Mouse (Mus musculus): Measurements from ENCODE around the gene D030056L22Rik. TPM values are rescaled to one million over a fixed set of nuclear protein-coding genes. Genes with fewer than 3 reads are reported as not detected.
"Not testable (repeated sequence)": the region's sequence is repeated elsewhere in the genome, so short reads cannot be mapped to it uniquely, and the experiment has no call there.

Gene D030056L22Rik
- polyA plus RNA-seq, 1 experiment = 6.2 TPM

DNA sequence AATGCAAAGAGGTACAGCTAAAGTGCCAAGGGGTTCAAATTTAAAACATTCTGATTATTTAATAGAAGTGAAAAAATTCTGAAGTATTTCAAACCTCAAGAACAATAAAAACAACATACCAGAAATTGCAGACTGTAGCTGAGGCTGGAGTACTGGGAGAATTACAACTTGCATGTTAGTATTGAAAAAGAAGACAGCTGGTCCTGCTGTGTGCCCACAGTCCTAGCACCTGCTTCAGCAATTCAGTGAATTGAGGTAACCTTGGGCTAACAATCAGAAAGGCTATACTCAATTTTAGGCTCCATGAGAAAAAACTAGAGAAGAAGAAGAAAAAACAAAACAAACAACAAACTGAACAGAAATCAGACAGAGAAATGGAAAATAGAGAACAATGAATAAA lies 4.9 kb upstream of the D030056L22Rik start:
- H3K36me3 ChIP-seq (ENCODE audit: control insufficient read depth, insufficient read depth, low read length) = no peaks in the 10 kb centered on the region
- TF ChIP-seq CTCF (conservative IDR thresholded peaks at IDR 0.05; ENCODE audit: insufficient read depth, insufficient read length, low read depth, low read length) (no peak), POLR2A (IDR thresholded peaks at IDR 0.05; ENCODE audit: low read depth, low read length) (no peak)
- H3K4me1 ChIP-seq (ENCODE audit: control insufficient read depth, insufficient read depth, low read length) = 0 out of 2 replicates have a peak, but pooled peaks cover 2% of the 10 kb centered on the region
- DNase-seq = no peak
- no peaks in the 10 kb centered on the region for H3K27me3 ChIP-seq (replicated peaks; ENCODE audit: control insufficient read depth, insufficient read depth, low read length)
- H3K27ac ChIP-seq (ENCODE audit: insufficient read depth, low read depth, low read length) = no peak overlapping the region
- H3K4me3 ChIP-seq (ENCODE audit: insufficient read depth, low read depth, low read length) = no peak overlapping the region

DNA sequence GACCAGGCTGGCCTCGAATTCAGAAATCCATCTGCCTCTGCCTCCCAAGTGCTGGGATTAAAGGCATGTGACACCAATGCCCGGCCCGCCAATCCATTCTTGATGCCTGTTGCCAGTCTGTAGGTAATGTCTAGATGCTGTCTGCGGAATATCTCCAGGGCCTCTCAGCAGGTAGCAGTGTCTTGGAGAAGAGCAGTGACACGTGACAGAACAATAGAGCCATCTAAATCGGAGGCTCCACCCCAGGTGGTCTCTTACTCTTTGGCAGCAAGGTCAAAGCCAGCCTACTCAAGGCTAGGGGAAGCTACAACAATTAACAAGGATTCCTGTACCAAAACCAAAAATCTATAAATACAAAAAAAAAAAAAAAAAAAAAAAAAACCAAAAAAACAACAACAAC lies 2.1 kb upstream of the D030056L22Rik start:
- Histone ChIP-seq H3K4me3 (ENCODE audit: insufficient read depth, low read depth, low read length) (no peak overlapping the region), H3K4me1 (ENCODE audit: control insufficient read depth, insufficient read depth, low read length) (peaks cover 12% of the 10 kb centered on the region), H3K36me3 (ENCODE audit: control insufficient read depth, insufficient read depth, low read length) (no peaks in the 10 kb centered on the region), H3K27ac (ENCODE audit: insufficient read depth, low read depth, low read length) (no peak overlapping the region), H3K27me3 (replicated peaks; ENCODE audit: control insufficient read depth, insufficient read depth, low read length) (no peaks in the 10 kb centered on the region)
- TF ChIP-seq CTCF (conservative IDR thresholded peaks at IDR 0.05; ENCODE audit: insufficient read depth, insufficient read length, low read depth, low read length) (no peak), POLR2A (IDR thresholded peaks at IDR 0.05; ENCODE audit: low read depth, low read length) (no peak)
- DNase-seq = no peak
- WGBS = 88% methylated on average over 6 of the region's 6 CpGs

- no peaks in the 10 kb centered on the region for H3K36me3 ChIP-seq (ENCODE audit: control insufficient read depth, insufficient read depth, low read length)
- 89% methylated on average over 9 of the region's 9 CpGs for WGBS
- H3K27ac ChIP-seq (ENCODE audit: insufficient read depth, low read depth, low read length) = no peak overlapping the region
- TF ChIP-seq POLR2A (IDR thresholded peaks at IDR 0.05; ENCODE audit: low read depth, low read length) = no peak
- no peak for TF ChIP-seq CTCF (conservative IDR thresholded peaks at IDR 0.05; ENCODE audit: insufficient read depth, insufficient read length, low read depth, low read length)
- H3K27me3 ChIP-seq (replicated peaks; ENCODE audit: control insufficient read depth, insufficient read depth, low read length) = no peaks in the 10 kb centered on the region
- peaks cover 12% of the 10 kb centered on the region for H3K4me1 ChIP-seq (ENCODE audit: control insufficient read depth, insufficient read depth, low read length)
- DNase-seq = no peak
- H3K4me3 ChIP-seq (ENCODE audit: insufficient read depth, low read depth, low read length) = no peak overlapping the region
Measured at GRCm38 (mm10) chr19:18711589-18711988, 1.4 kb upstream of the D030056L22Rik start.

GRCm38 (mm10) chr19:18712153-18712865 lies 684 bp upstream of the D030056L22Rik start:
- Histone ChIP-seq H3K4me1 (ENCODE audit: control insufficient read depth, insufficient read depth, low read length) (peaks cover 12% of the 10 kb centered on the region), H3K27ac (ENCODE audit: insufficient read depth, low read depth, low read length) (peak overlapping the region; percentile 74), H3K27me3 (replicated peaks; ENCODE audit: control insufficient read depth, insufficient read depth, low read length) (no peaks in the 10 kb centered on the region), H3K4me3 (ENCODE audit: insufficient read depth, low read depth, low read length) (peak overlapping the region; percentile 69), H3K36me3 (ENCODE audit: control insufficient read depth, insufficient read depth, low read length) (no peaks in the 10 kb centered on the region)
- TF ChIP-seq POLR2A (IDR thresholded peaks at IDR 0.05; ENCODE audit: low read depth, low read length) = no peak
- TF ChIP-seq CTCF (conservative IDR thresholded peaks at IDR 0.05; ENCODE audit: insufficient read depth, insufficient read length, low read depth, low read length) = no peak
- WGBS = 59% methylated on average over 16 of the region's 16 CpGs
- no peak for DNase-seq

GRCm38 (mm10) chr19:18713357-18713756 lies 364 bp downstream of the D030056L22Rik start:
- under 1% methylated on average over 46 of the region's 46 CpGs for WGBS
- peak; percentile 62 for DNase-seq

GRCm38 (mm10) chr19:18716374-18716773 lies 3.4 kb downstream of the D030056L22Rik start:
- H3K4me1 ChIP-seq (ENCODE audit: control insufficient read depth, insufficient read depth, low read length) = peaks cover 12% of the 10 kb centered on the region
- TF ChIP-seq CTCF (conservative IDR thresholded peaks at IDR 0.05; ENCODE audit: insufficient read depth, insufficient read length, low read depth, low read length) (peak; percentile 41; the same call in 1 of the 2 replicates), POLR2A (IDR thresholded peaks at IDR 0.05; ENCODE audit: low read depth, low read length) (no peak)
- H3K27me3 ChIP-seq (replicated peaks; ENCODE audit: control insufficient read depth, insufficient read depth, low read length) = no peaks in the 10 kb centered on the region
- peak; percentile 80 for DNase-seq
- H3K36me3 ChIP-seq (ENCODE audit: control insufficient read depth, insufficient read depth, low read length) = no peaks in the 10 kb centered on the region
- H3K27ac ChIP-seq (ENCODE audit: insufficient read depth, low read depth, low read length) = no peak overlapping the region
- WGBS = 13% methylated on average over 1 of the region's 1 CpGs
- no peak overlapping the region for H3K4me3 ChIP-seq (ENCODE audit: insufficient read depth, low read depth, low read length)

More at GRCm38 (mm10) chr19:18713357-18713756, 364 bp downstream of the D030056L22Rik start:
- H3K27me3 ChIP-seq (replicated peaks; ENCODE audit: control insufficient read depth, insufficient read depth, low read length); H3K36me3 ChIP-seq (ENCODE audit: control insufficient read depth, insufficient read depth, low read length); H3K27ac ChIP-seq (ENCODE audit: insufficient read depth, low read depth, low read length): not testable (repeated sequence)
- Histone ChIP-seq H3K4me3 (ENCODE audit: insufficient read depth, low read depth, low read length) (peak overlapping the region; percentile 68), H3K4me1 (ENCODE audit: control insufficient read depth, insufficient read depth, low read length) (peaks cover 12% of the 10 kb centered on the region)

DNA sequence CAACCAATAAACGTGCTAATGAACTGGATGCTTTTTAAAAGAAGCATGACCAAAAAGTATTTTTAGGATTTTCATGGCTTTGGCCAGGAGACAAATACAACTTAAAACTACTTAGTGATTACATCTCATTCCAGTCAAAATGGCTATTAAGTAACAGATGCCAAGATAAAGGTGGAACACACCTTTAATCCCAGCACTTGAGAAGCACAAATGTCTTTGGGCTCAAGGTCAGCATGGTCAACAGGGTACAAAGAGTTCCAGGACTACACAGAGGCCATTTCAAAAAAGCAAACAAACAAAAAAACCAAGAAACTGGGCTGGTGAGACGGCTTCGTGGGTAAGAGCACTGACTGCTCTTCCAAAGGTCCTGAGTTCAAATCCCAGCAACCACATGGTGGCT lies 7.3 kb downstream of the D030056L22Rik start:
- Histone ChIP-seq H3K27ac (ENCODE audit: insufficient read depth, low read depth, low read length) (no peak overlapping the region), H3K4me3 (ENCODE audit: insufficient read depth, low read depth, low read length) (no peak overlapping the region), H3K36me3 (ENCODE audit: control insufficient read depth, insufficient read depth, low read length) (no peaks in the 10 kb centered on the region), H3K27me3 (replicated peaks; ENCODE audit: control insufficient read depth, insufficient read depth, low read length) (no peaks in the 10 kb centered on the region), H3K4me1 (ENCODE audit: control insufficient read depth, insufficient read depth, low read length) (no peaks in the 10 kb centered on the region)
- WGBS = 72% methylated on average over 3 of the region's 3 CpGs
- TF ChIP-seq CTCF (conservative IDR thresholded peaks at IDR 0.05; ENCODE audit: insufficient read depth, insufficient read length, low read depth, low read length) (no peak), POLR2A (IDR thresholded peaks at IDR 0.05; ENCODE audit: low read depth, low read length) (no peak)
- peak; percentile 46 for DNase-seq
